Mouse (Mus musculus): Measurements from ENCODE around the gene Klrg2.

DNA sequence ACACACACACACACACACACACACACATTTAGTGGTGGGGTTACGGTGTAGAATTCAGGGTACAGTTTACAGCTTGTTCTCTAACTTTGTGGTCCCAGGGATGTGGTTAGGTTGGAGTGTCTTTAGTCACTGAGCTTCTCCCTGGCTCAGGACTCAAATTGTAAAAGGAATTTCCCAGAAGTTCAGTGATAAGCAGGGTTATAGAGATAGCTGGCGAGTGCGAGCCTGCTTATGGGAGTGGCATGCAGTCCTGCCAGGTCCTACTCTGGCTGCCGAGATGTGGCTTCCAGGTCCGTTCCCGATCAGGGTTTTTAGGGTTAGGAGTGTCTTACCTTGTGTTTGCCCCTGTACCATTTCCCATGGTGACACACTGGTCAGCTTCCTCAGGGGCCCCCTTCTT is 39.2 kb upstream of the Klrg2 start:
- no peak for TF ChIP-seq CTCF (IDR thresholded peaks at IDR 0.05; ENCODE audit: extremely low read depth, insufficient read depth, insufficient read length, insufficient replicate concordance)
- TF ChIP-seq POLR2A (IDR thresholded peaks at IDR 0.05; ENCODE audit: low read depth, low read length) = no peak
